Mouse (Mus musculus) adrenal gland, postnatal 36 days (tissue): ENCODE data around the gene Hoxc13. TPM values are rescaled to one million over a fixed set of nuclear protein-coding genes. Genes with fewer than 3 reads are reported as not detected.

Source experiments
- DNase-seq, 2 experiments: peaks; one replicate each; pipeline ENCODE4 v3.0.0; 2021; ENCODE audit warnings: mixed read lengths in 1 of 2
- total RNA-seq, 2 experiments: library from RNA; stranded (reverse); gene quantifications; 2 replicates each; pipeline ENCODE4 v1.2.3; 2021

Gene Hoxc13
- total RNA-seq, 2 experiments from 2014 or later = not detected

DNA sequence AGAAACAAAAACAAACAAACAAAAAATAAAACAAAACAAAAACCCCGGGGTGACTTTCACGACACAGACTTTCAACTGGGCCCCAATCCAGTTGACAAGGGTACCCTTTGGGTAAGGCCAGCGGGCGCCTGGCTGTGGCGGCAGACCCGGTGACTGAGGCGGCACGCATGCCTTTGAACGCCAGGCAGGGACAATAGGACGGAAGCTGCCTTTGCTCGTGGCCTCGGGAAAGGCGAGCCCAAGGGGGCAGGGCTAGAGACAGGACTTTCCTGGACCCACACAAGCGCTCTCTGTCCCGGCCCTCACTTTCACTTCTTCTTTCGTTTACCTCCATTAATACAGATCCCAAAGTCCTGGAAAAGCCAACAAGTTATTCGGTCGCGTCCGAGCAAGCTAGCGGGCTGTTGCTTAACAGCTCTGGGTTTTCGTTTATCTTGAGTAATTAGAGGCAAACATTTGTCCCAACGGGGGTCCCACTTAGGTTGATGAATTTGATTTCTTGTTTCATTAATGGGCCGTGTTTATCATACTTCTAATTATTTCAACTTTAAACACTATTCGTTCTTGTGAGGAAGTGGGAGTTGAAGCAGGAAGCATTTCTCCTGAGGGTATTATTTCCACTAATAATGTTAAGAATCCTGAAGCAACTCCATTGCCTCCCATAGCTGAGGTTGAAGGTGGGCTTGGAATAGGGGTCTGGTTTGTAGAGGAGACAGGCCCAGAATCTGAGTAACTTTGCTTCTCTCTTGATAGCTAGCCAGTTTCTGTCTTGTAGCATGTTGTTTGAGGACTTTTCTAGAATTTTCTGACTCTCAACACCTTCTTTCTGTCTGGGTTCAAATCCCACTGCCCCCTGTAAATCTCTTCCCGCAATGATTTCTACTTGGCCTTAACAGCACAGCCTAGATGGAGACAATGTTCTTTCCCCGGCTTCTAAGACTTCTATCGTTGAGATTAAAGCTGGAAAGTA lies 43.1 kb downstream of the Hoxc13 start:
- DNase-seq = peak in 1 of 2 experiments; percentile 28

DNA sequence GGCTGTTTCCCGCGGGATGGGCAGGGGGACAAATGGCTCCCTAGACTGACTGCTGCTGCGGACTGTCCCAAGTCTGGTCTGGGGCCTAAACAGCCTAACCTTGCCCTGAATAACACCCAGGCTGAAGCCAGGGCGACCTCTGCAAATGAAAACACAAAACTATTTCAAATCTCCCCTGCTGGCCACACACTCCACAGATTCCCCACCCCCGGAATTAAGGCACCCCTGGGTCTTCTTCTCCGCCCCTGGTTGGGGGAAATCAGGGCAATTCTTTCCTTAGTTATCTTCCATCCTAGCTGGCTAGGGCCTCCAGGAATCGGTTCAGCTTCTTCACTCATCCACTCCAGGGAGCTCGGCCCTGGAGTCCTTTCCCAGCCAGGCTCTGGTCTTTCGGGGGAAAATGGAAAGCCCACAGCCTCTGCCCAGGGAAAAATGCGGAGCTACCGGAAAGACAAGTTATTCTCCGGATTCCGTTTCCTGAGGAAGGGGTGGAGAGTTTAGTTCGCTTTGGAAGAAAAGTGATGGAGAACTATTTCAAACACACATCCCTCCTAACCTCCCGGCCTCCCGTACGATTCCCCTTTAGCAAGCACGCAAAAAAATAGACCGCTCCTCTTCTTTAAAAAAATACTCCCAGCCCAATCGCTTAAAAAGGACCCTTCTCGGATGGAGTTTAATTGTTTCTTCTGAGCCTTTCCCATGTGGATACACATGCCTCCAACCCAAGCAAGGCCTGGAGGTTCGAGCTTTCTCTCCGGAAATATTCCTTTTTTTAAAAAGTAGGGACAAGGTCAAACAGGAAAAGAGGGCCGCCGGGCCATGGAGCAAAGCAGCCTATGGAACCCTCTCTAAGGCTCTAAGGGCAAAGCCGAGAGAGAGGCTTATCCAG lies 44.3 kb downstream of the Hoxc13 start:
- DNase-seq = no peak

- DNase-seq = peak; percentile 89 to 91
Measured at GRCm38 (mm10) chr15:102965892-102966775, 45.2 kb downstream of the Hoxc13 start.

DNA sequence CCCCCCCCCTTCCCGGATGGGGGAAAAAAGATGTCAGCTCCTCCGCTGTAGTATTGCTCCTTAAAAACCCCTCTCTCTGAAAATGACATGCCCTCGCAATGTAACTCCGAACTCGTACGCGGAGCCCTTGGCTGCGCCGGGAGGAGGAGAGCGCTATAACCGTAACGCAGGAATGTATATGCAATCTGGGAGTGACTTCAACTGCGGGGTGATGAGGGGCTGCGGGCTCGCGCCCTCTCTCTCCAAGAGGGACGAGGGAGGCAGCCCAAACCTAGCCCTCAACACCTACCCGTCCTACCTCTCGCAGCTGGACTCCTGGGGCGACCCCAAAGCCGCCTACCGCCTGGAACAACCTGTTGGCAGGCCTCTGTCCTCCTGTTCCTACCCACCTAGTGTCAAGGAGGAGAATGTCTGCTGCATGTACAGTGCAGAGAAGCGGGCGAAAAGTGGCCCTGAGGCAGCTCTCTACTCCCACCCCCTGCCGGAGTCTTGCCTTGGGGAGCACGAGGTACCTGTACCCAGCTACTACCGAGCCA lies 45.9 kb downstream of the Hoxc13 start, which contains the start of gene Hoxc10:
Hoxc10 (plus strand) TSS at position 21 of the 536 bp plus-strand sequence.
- DNase-seq = no peak

DNA sequence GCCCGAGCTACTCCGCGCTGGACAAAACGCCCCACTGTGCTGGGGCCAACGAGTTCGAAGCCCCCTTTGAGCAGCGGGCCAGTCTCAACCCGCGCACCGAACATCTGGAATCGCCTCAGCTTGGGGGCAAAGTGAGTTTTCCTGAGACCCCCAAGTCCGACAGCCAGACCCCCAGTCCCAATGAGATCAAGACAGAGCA lies 46.3 kb downstream of the Hoxc13 start, which contains the start of gene Hoxc5:
Hoxc5 (plus strand) TSS at position 132 of the 199 bp plus-strand sequence.
- DNase-seq = no peak

GRCm38 (mm10) chr15:102967511-102968397 lies 46.9 kb downstream of the Hoxc13 start:
- DNase-seq = no peak

DNA sequence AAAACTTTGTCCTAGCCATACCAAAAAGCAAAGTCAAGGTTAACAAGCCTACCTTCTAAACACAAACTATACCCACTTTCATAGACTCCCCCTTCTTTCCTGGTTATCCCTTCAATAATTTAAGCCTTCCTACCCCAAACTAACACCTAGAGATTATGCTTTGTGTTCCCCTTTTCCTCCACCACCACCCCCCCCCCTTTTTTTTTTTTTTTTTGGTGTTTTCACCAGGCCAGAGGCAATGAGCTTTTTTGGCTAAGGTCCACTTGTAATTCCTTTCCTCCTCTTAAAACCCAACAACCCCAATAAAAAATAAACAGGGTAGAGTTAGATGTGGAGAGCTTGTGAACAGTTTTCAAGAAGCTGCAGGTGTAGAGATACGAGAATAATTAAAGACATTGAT lies 48.4 kb downstream of the Hoxc13 start:
- no peak for DNase-seq

DNA sequence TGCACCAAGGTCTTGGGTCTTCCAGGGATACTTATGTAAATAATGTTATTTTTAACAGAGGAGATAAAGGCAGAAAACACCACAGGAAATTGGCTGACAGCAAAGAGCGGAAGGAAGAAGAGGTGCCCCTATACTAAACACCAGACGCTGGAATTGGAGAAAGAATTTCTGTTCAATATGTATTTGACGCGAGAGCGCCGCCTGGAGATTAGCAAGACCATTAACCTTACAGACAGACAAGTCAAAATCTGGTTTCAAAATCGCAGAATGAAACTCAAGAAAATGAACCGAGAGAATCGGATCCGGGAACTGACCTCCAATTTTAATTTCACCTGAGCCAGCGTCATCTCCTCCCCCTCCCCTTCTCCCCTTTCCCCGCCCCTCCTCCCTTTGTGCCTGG lies 49.8 kb downstream of the Hoxc13 start:
- DNase-seq = no peak

DNA sequence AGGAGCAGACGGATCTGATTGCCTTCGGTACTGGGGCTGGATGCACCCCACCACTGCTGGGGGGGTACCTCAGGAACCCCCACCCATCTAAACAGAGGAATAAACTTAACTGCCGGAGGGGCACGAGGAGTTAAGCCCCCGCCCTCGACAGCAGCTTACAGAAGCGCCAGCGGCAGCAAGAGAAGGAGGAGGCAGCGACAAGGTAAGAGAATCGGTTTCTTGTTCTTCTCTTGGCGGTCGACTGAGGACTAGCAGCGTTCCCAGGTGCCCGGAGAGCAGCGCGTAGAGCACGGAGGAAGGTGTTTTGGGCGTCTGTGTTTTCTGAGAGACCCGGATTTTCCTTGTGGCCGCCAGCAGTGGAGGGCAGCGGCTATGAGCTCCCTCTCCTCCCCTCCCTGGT lies 51.4 kb downstream of the Hoxc13 start:
- DNase-seq = no peak

DNA sequence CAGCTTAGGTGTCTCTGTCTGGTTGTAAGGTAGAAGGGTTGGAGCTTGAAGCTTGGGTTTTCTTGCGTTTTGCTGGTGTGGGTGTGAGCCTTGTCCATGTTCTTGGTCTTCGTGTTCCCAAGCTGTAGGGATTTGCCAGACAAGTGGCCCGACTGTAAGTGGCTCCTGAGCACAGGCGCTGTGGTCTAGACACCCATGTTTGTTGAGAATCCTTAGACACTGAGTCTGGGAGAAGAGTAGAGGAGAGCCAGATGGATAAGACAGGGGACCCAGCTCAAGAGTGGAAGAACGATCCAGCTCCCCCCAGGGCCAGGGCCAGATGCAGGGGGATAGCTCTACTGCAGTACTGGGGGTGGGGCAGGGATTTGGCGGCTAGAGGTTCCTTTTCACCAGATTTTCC lies 51.9 kb downstream of the Hoxc13 start:
- DNase-seq = no peak

DNA sequence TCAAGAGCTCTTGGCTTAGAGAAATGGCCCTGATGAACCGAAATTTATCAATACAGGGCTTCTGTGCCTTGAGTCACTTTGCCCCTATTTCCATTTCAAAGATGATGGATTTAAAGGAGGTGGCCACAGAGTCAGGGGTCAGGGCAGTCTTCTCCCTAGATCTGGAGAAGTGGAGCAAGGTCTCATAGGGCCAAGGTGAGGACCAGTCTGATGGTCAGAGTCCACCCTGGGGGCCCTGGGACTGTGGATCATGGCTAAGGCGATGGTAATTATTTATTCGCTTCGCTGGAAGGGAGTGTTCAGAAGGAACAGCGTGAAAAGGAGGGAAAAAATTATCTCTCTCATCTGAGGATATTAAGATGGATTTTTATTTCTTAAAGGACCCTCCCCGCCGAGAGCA lies 54.1 kb downstream of the Hoxc13 start:
- DNase-seq = no peak

DNA sequence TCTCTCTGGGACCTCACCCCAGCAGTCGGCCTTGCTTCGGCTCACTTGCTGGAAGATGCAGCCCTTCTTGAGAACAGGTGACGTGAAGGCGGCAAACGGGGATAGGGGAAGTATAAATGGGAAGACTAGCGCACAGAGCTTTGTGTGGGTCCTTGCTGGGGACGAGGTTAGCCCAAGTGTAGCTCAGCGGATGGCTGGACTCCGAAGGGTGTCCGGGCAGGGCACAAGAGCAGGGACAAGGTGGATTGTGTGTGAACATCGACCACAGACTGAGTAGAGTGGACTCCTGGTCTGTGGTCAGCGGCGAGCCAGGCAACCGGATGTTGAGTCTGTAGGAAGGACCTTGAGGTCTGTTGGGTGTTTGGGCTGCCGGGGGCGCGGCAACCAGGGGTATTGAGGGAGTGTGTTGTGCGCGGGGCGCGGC lies 54.8 kb downstream of the Hoxc13 start:
- DNase-seq = no peak

DNA sequence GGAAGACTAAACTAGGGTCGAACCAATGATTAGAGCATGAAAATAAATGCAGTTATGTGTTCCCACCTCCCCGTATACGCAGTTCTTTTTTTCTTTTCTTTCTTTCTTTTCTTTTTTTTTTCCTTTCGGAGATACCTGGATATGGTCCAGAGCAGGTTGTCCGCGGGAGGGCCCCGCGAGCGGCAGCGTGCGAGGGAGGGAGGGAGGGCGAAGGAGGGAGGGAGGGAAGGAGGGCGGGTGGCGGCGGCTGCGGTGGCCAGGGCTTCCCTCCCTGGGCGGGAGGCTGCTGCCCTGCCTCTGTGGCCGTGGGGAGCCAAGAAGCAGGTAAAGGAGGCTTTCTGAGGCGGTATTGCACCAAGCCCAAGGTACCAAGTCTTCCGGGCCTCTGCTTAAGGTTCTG lies 55.3 kb downstream of the Hoxc13 start, which contains the start of gene Hoxc9:
Hoxc9 (plus strand) TSS at position 269 of the 400 bp plus-strand sequence.
- no peak for DNase-seq

DNA sequence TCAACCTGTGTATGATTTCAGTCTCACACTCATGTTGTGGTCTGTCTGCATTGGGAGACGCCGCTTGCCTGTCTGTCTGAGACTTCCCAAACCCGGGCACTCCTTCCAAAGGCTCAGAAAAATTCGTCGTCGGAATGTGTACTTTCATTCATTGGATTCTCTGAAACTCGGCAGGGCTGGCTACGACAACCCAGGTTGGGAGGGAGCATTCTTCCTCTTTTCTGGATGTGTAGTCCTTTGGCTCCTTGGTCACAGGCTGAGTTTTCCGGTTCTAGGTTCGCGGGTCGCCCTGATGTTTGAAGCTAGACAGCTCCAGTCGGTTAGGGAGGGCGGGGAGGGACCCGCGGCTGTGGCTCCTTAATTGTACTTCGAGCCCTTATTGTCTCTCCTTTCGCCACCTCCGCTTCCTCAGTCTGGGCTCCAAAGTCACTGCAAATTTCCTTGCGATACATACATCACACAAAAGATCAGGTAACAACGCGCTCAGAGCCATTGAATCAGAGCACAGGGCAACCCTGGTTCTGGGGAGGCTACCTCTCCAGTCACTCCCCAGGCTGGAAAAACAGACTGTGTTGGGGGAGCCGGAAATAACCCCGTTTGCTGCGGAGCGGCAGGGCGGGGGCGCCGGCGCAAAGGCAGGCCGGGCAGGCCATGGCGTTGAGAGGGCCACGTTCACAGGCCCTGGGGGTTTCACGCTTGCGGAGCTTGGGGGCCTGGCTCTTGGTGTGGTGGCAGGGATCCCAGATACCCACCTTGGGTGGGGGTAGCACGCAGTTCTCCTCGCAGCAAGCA lies 55.9 kb downstream of the Hoxc13 start:
- no peak for DNase-seq

GRCm38 (mm10) chr15:102977423-102977974 lies 56.6 kb downstream of the Hoxc13 start:
- no peak for DNase-seq
